Mouse (Mus musculus) heart, embryonic 14.5 days (tissue): ENCODE measurements around the gene Ncf2. TPM values are rescaled to one million over a fixed set of nuclear protein-coding genes. Genes with fewer than 3 reads are reported as not detected.

Experiments used
- ATAC-seq: fragments of 200-750 bp; cut with Nextera tagmentation; 2 replicates; pipeline ENCODE4 v1.8.0; 2017; ENCODE audit warnings: low read depth, moderate TSS enrichment; ENCODE audit not compliant: insufficient number of reproducible peaks, insufficient read depth, low FRiP score
- H3K27ac ChIP-seq, 2 experiments: fragments of 200-500 bp in 1 of 2; fragments of 300-500 bp in 1 of 2; sonication (generic) in 1 of 2; replicated peaks in 1 of 2; 2 replicates each; pipeline ENCODE4 v1.5.1; 2012 to 2014; ENCODE audit warnings: low read depth in 2 of 2, low read length in 2 of 2, control low read depth in 1 of 2, mild to moderate bottlenecking in 1 of 2, mixed read lengths in 1 of 2; ENCODE audit not compliant: control insufficient read depth in 1 of 2, insufficient read depth in 1 of 2
- H3K27me3 ChIP-seq: fragments of 300-500 bp; sonication (generic); 2 replicates; pipeline ENCODE4 v1.6.1; 2014; ENCODE audit warnings: mild to moderate bottlenecking, low read length, control low read depth; ENCODE audit not compliant: control insufficient read depth, insufficient read depth
- H3K36me3 ChIP-seq: fragments of 300-500 bp; sonication (generic); 2 replicates; pipeline ENCODE4 v1.6.1; 2014; ENCODE audit warnings: mild to moderate bottlenecking, control low read depth, low read length, mixed read lengths; ENCODE audit not compliant: control insufficient read depth, insufficient read depth
- H3K4me1 ChIP-seq, 2 experiments: fragments of 200-500 bp in 1 of 2; fragments of 300-500 bp in 1 of 2; sonication (generic) in 1 of 2; 2 replicates each; pipeline ENCODE4 v1.6.1; 2012 to 2014; ENCODE audit warnings: low read length in 2 of 2, control low read depth in 1 of 2, mixed read lengths in 1 of 2; ENCODE audit not compliant: control insufficient read depth in 2 of 2, insufficient read depth in 2 of 2
- H3K4me2 ChIP-seq: fragments of 300-500 bp; sonication (generic); 2 replicates; pipeline ENCODE4 v1.6.1; 2014; ENCODE audit warnings: mild to moderate bottlenecking, low read length
- H3K4me3 ChIP-seq, 2 experiments: fragments of 200-500 bp in 1 of 2; fragments of 300-500 bp in 1 of 2; sonication (generic) in 1 of 2; 2 replicates each; pipeline ENCODE4 v1.5.1; 2012 to 2014; ENCODE audit warnings: low read length in 2 of 2, mild to moderate bottlenecking in 2 of 2, control low read depth in 1 of 2, low read depth in 1 of 2, moderate library complexity in 1 of 2; ENCODE audit not compliant: control insufficient read depth in 1 of 2, insufficient read depth in 1 of 2
- H3K9ac ChIP-seq: fragments of 300-500 bp; sonication (generic); 2 replicates; pipeline ENCODE4 v1.6.1; 2014; ENCODE audit warnings: mild to moderate bottlenecking, low read length
- H3K9me3 ChIP-seq: fragments of 300-500 bp; sonication (generic); 2 replicates; pipeline ENCODE4 v1.6.1; 2016; ENCODE audit warnings: low read length, control low read depth; ENCODE audit not compliant: control insufficient read depth
- WGBS: fragments of 180-500 bp; shearing (Covaris S2); extraction: QIAGEN DNeasy Blood & Tissue Kit; methylation state at CpG from one replicate; pipeline ENCODE4 v1.1.7; 2014; 5-methylcytosine and 5-hydroxymethylcytosine counted together
- polyA plus RNA-seq: library from polyadenylated mRNA; unstranded; fragments of >200 nt; fragmentation: Nextera tagmentation; extraction: Ambion mirVana; gene quantifications from 2 replicates; pipeline ENCODE4 v1.2.1, GENCODE M21; 2014

Gene Ncf2
- polyA plus RNA-seq, 1 experiment from 2014 or later: 3.1 TPM

- H3K27me3 ChIP-seq: no peaks in the 10 kb centered on the region
- H3K9ac ChIP-seq: no peak overlapping the region
- no peak overlapping the region for H3K4me3 ChIP-seq
- H3K36me3 ChIP-seq: 0 out of 2 replicates have a peak, but pooled peaks cover 3% of the 10 kb centered on the region
- no peak overlapping the region for H3K27ac ChIP-seq
- 68% methylated on average over 5 of the region's 5 CpGs for WGBS
- no peaks in the 10 kb centered on the region for H3K4me1 ChIP-seq
- H3K9me3 ChIP-seq: no peaks in the 10 kb centered on the region
- H3K4me2 ChIP-seq: no peak overlapping the region
- no peak for ATAC-seq
Observed at GRCm38 (mm10) chr1:152828168-152828567, 28.2 kb downstream of the Ncf2 start.

DNA sequence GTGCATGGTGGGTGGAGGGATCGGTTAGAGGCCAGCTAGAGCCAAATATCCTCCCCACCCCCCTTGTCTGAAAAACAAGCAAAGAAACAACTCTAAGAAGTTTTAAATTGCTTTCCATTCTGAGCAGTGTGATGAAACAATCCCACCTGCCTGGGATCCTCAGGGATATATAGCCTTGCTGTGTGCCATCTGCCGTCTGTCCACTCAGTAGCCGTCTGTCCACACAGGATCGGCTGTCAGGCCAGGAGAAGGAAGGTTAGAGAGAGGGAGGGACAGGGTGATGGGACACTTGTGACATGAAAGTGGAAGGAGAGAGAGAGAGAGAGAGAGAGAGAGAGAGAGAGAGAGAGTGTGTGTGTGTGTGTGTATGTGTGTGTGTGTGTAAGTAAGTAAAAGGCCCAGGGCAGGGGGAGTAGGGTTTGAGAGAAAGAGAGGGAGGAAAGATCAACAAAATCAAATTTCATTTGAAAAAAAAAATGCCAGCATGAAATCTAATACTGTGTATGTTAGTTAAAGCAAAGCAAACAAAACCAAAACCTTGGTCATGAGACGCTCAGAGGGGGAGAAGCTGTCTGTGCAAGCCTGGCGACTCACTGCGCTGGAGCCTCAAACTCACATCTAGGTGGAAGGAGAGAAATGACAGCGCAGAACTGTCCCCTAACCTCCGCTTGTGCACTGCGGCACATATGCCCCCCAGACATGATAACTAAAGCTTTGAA lies 28.8 kb downstream of the Ncf2 start:
- 78% methylated on average over 10 of the region's 10 CpGs for WGBS
- Histone ChIP-seq H3K9me3 (no peaks in the 10 kb centered on the region), H3K36me3 (0 out of 2 replicates have a peak, but pooled peaks cover 3% of the 10 kb centered on the region), H3K27ac (no peak overlapping the region), H3K4me1 (no peaks in the 10 kb centered on the region), H3K9ac (no peak overlapping the region), H3K4me3 (no peak overlapping the region), H3K27me3 (no peaks in the 10 kb centered on the region), H3K4me2 (no peak overlapping the region)
- ATAC-seq: no peak

GRCm38 (mm10) chr1:152830054-152830453 lies 30.1 kb downstream of the Ncf2 start:
- H3K4me3 ChIP-seq: no peak overlapping the region
- H3K4me1 ChIP-seq: no peaks in the 10 kb centered on the region
- no peak overlapping the region for H3K9ac ChIP-seq
- H3K27me3 ChIP-seq: no peaks in the 10 kb centered on the region
- no peak for ATAC-seq
- no peak overlapping the region for H3K27ac ChIP-seq
- H3K9me3 ChIP-seq: no peaks in the 10 kb centered on the region
- no peak overlapping the region for H3K4me2 ChIP-seq
- 0 out of 2 replicates have a peak, but pooled peaks cover 3% of the 10 kb centered on the region for H3K36me3 ChIP-seq
- 93% methylated on average over 9 of the region's 9 CpGs for WGBS

DNA sequence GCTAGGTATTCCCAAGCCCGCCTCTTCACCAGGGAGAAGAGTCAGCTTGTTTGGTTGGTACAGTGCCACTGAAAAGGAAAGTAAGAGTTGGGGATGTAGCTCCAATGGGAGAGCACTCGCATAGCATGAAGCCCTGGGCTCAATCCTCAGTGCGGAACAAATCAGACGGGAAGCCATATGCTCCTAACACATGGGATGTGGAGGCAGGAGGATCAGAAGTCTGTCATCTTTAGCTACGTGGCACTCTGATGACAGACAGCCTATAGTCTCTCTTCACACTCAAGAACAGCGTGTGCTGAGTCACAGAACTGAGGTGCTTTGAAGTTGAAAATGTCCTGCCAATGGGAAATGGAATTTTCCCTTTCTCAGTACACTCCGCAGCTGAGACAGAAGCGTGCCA lies 31.0 kb downstream of the Ncf2 start:
- Histone ChIP-seq H3K9me3 (no peaks in the 10 kb centered on the region), H3K9ac (no peak overlapping the region), H3K4me2 (no peak overlapping the region), H3K4me3 (no peak overlapping the region), H3K27ac (no peak overlapping the region), H3K36me3 (peaks cover 6% of the 10 kb centered on the region; the same call in 1 of the 2 replicates), H3K27me3 (no peaks in the 10 kb centered on the region), H3K4me1 (no peaks in the 10 kb centered on the region)
- no peak for ATAC-seq
- 80% methylated on average over 8 of the region's 8 CpGs for WGBS

- no peak overlapping the region for H3K27ac ChIP-seq
- no peaks in the 10 kb centered on the region for H3K4me1 ChIP-seq
- no peak for ATAC-seq
- H3K4me2 ChIP-seq: no peak overlapping the region
- H3K27me3 ChIP-seq: no peaks in the 10 kb centered on the region
- H3K4me3 ChIP-seq: no peak overlapping the region
- no peak overlapping the region for H3K9ac ChIP-seq
- peaks cover 12% of the 10 kb centered on the region; the same call in 1 of the 2 replicates for H3K36me3 ChIP-seq
- H3K9me3 ChIP-seq: no peaks in the 10 kb centered on the region
- 82% methylated on average over 5 of the region's 5 CpGs for WGBS
Observed at GRCm38 (mm10) chr1:152831619-152832018, 31.6 kb downstream of the Ncf2 start.

DNA sequence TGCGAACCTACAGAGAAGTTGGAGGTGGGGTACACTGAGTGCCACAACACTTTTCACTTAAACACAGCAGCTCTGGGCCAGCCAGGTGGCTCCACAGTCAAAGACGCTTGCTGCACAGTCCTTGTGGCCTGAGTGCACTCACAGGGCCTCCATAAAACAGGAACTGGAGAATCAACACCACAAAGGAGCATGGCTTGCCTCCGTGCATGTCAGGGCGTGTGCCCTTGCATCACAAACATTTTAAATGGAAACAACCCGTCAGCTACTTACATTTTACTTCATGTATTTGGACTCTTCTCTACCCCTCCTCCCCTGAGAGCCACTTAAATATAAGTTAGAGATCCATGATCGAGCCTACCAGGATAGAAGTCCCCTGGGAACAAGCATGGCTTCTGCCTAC lies 32.3 kb downstream of the Ncf2 start:
- WGBS: 87% methylated on average over 6 of the region's 6 CpGs
- no peak overlapping the region for H3K27ac ChIP-seq
- no peak for ATAC-seq
- no peak overlapping the region for H3K4me3 ChIP-seq
- H3K9ac ChIP-seq: no peak overlapping the region
- no peak overlapping the region for H3K4me2 ChIP-seq
- no peaks in the 10 kb centered on the region for H3K4me1 ChIP-seq
- peaks cover 19% of the 10 kb centered on the region for H3K36me3 ChIP-seq
- H3K27me3 ChIP-seq: no peaks in the 10 kb centered on the region
- H3K9me3 ChIP-seq: no peaks in the 10 kb centered on the region

DNA sequence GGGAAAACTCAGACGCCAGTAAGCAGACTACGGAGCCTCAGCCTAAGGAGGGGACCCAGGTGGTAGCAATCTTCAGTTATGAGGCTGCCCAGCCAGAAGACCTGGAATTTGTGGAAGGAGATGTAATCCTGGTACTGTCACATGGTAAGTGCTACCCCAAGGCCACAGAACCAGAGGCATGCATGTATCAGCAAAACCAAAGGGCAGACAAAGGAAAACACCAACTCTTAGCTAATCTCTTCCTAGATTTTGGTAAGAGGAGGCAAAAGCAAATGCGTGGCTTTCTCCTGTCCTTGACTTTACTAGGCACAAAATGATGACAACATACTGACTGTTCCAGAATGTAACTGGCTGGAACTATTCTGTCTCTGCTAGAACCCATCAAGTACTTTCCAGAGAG lies 35.1 kb downstream of the Ncf2 start:
- Histone ChIP-seq H3K9me3 (no peaks in the 10 kb centered on the region), H3K4me3 (no peak overlapping the region), H3K4me2 (no peak overlapping the region), H3K27me3 (no peaks in the 10 kb centered on the region), H3K4me1 (no peaks in the 10 kb centered on the region), H3K36me3 (peaks cover 44% of the 10 kb centered on the region), H3K27ac (no peak overlapping the region), H3K9ac (no peak overlapping the region)
- 90% methylated on average over 3 of the region's 3 CpGs for WGBS
- no peak for ATAC-seq
